Mouse (Mus musculus) gastrocnemius, adult 8-10 months (tissue): ENCODE results near the gene Pknox2. TPM values are rescaled to one million over a fixed set of nuclear protein-coding genes. Genes with fewer than 3 reads are reported as not detected.

ENCODE experiments used
- DNase-seq, 2 experiments: peaks; one replicate each; pipeline ENCODE4 v3.0.0; 2022; ENCODE audit warnings: low spot score in 2 of 2
- total RNA-seq, 4 experiments: library from RNA; stranded (reverse); gene quantifications; 2 replicates each; pipeline ENCODE4 v1.2.4; 2022

The Pknox2 gene
- total RNA-seq, 4 experiments from 2014 or later, result 31.7 to 55.3 (median 36.5) TPM

DNA sequence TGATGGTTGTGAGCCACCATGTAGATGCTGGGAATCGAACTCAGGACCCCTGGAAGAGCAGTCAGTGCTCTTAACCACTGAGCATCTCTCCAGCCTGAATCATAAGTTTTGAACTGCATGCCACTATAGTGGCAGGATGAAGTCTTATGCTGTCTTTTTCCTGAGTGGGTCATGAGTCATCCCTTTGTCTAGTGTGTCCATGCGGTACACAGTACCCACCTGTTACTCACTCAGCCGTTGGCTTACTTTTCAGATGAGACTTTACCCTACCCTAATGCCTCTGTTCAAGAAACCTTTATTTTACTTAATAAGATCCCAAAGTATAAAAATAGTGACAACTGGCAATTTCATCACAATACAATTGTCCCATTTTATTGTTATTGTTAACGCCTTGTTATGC, 95.5 kb downstream of the Pknox2 start:
- DNase-seq, result no peak

GRCm38 (mm10) chr9:37047490-37047889, 99.7 kb downstream of the Pknox2 start:
- peak; percentile 50 to 56 for DNase-seq

GRCm38 (mm10) chr9:37045875-37046274, 101.3 kb downstream of the Pknox2 start:
- no peak for DNase-seq

- DNase-seq, result no peak
These were observed 103.0 kb downstream of the Pknox2 start for GRCm38 (mm10) chr9:37044165-37044564.

GRCm38 (mm10) chr9:37038859-37039258, 108.3 kb downstream of the Pknox2 start:
- no peak for DNase-seq

DNA sequence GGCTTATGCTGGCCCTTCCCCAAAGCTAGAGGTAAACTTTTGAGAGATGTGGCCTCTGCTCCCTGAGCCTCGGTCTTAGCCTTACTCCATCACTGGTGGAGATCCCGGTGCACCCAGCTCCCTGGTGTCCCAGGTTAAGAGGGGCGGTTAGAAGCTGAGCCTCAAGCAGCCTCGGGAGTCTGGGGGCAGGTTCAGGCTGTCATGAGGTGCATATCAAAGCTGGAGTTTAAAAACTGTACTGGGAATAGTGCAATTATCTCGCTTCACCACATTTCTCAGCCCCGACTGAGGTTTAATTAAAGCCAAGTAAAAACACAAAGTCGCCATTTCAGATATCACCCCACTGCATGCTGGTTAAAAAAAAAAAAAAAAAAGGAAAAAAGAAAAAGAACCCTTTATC, 108.8 kb downstream of the Pknox2 start:
- no peak for DNase-seq

DNA sequence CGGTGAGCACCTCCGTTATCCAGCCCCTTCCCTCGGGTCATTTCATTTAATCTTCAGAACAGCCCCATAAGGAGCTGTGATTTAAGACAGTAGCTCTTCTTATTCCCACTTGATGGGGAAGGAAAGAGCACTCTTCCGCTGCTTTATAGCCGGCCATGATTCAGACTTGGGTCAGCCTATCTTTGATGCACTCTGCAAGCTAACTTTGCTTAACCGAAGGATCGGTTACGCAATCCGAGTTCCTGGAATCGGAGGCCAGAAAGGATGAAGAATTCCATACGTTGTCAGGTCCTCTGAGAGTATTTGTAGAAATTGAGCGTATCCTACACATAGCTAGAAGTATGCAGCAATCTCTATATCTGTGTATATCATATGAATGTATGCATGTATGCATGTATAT, 109.8 kb downstream of the Pknox2 start:
- DNase-seq, result no peak

DNA sequence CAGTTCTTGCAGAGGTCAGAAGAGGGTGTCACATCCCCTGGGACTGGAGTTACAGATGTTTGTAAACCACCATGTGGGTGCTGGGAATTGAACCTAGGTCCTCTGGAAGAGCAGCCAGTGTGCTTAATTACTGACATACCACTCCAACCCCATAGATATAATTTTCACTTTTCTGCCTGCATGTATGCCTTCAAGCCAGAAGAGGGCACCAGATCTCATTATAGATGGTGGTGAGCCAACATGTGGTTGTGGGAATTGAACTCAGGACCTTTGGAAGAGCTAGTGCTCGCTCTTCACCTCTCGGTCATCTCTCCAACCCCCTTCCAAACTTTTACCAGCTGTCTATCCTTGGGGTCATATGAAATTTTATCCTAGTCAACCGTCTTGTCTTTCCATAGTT, 112.0 kb downstream of the Pknox2 start:
- no peak for DNase-seq

DNA sequence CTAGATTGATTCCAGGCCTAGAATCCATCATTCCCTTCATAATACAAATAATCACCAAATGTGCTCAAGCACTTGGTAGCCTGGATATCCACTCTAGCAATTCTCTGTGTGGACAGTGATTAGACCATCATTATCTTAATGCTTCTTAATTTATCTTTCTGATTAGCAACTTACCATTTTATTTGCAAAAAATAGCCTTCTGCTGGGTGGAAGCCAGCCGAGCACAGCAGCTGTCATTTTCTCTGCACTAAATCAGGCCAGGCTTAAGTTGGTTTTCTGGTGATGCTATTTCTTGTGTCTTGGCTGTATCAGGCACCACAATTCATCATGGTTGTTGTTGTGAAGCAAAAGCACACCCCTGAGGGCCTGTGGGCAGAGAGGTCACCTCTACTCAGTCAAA, 112.9 kb downstream of the Pknox2 start:
- DNase-seq, result no peak

DNA sequence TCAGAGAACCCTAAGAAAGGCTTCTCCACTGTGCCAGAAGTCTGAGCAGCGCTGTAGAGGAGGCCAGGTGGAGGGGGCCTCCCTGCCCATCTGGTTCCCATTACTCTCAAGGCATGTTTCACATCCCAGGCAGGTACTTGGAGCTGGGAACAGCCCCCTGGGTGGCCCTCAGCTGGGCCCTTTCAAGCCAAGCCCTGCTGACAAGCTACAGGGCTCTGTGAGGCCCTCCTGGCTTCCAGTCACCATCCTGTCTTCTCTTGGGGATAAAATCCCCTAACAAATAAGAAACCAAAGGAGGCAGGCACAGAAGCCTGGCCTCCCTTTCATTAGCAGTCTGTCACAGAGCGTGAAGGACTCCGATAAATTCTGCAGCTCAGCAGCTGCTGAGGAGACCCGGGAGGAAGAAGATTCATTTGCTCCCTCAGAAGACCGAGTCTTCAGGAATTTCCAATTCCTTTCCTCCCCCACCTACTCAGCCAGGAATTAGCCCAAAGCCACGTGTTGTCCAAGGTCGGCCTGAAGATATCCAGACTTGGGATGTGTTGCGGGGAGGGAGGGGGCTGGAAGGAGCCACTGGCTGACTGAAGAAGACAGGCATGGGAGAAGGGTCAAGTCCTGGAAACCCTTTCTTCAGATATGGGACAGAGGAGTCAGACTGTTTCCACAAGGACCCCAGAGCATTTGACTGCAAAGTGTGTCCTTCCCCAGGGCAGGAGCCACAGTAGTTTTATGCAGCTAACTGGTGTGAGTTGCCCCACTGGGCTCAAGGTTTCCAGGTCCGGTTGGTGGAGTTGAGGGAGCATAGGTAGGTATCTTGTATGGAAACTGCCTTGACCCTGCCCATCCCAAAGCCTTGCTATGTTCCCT, 116.6 kb downstream of the Pknox2 start:
- DNase-seq, result no peak

GRCm38 (mm10) chr9:37029811-37030346, 117.3 kb downstream of the Pknox2 start:
- DNase-seq, result no peak

- DNase-seq, result no peak
These were observed 119.2 kb downstream of the Pknox2 start for GRCm38 (mm10) chr9:37027825-37028575.

DNA sequence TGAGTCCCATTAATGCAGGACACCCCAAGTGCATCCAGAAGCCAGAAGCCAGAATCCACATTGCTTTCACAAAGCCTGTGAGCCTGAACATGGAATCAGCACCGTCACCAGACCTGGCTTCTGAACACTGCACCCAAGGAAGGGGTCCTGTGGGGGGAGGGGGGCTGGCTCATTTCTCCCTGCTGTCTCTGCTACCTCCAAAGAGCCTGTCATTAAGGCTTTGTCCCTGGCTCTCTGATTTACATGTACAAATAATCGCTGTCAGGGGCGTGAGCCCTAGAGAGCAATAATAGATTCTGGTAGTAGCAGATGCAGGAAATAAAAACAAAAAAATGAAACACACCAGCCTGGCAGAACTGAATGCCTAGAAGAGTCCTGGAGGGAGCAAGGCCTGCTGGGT, 121.3 kb downstream of the Pknox2 start:
- DNase-seq, result no peak

DNA sequence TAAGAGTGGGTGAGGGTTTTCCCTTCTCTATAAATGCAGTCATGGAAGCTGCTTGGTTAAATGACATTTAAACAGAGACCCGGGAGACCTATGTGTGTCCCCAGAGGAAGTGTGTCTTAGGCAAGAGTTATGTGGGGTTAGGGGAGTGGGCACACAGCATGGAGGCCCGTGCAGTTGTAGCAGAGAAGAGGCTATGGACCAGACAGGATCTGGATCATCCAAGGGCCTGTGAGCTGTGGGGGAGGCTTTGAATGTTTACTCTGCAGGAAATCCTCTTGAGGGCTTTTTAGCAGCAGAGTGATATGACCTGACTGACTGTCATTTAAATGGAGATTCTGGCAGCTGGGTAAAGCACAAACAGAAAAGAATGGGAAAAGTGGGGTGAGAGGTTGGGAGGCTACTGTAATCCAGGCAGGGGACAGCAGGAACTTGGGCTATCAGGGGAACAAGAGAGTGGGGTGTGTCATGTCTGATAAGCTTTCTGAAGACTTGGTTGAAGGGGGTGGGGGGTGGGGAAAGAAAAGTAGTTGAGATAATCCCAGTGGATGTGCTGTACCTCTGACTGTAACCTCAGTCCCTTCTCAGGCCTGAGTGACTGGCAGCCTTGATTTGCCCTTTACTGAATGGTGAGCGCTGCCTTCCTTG, 125.5 kb downstream of the Pknox2 start:
- DNase-seq, result no peak

DNA sequence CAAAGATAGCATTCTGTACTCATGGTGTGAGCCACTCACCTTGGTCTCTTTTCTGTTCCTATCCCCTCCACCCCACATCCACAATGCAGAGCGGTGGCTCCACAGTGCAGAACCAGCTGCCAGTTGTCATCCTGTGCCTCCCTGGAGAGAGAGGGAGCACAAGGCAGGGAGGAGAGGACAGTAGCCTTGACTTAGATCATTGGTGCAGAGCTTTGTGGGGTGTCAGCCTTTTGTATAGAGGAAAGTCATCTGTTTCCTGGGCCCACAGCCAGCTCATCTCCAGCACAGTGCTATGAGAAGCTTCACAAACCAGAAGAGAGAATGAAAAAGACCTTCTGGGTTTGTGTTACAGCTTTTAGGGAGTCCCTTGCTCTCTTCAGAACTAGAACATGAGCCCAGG, 129.1 kb downstream of the Pknox2 start:
- DNase-seq, result no peak

DNA sequence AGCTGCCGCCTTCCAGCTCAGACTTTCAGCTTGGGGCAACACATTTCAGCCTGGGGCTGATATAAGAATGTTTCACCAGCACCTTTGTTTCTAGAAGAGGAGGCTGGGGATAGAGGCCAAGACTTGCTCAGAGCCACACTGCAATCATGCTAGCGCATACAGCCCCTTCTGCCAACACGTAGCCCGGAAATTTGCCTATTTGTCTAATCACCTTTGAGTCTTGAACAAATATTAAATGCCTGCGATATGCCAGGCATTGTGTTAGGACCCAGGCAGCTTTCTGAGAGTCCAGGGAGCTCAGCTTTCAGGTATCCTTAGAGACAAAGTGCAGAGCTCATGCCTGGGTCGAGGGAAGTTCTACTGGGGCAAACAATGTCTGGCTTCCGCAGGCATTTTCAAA, 130.0 kb downstream of the Pknox2 start:
- no peak for DNase-seq

- DNase-seq, result no peak
These were observed 131.0 kb downstream of the Pknox2 start for GRCm38 (mm10) chr9:37016165-37016564.

DNA sequence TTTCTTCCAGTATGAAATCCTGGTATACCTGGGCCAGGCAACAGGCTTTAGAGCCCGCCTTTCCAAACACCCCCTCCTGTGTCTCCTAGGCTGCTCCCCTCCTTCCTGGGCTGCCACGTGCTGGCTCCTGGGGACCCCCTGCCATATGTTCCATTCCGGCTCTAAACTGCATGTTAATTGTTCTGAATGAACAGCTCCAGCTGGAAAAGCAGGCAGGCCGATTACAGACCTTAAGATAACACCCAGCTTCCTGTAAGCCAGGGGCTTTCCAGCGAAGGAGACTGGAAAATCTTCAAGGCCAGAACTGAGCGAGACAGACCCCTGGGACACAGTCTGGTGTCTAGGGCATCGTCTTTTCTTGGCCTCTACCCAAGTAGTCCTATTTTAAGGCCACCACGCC, 133.6 kb downstream of the Pknox2 start:
- DNase-seq, result no peak

DNA sequence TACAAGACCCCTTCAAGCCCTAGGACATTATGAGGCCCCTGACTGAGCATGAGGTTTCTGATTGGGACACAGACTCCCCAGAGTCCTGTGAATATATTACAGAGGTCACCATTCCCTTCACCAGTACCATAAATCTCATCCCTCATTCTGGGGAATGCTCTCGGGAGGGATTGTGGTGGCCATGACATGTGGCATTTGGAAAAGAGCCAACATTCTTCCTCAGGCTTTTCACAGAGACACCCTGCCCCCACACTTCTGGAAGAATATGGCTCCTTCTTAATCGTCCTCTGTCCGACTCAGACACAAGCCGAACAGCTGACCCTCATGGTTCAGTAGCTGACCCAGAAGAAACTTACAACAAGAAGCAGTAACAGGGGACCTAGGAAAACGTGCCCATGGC, 139.1 kb downstream of the Pknox2 start:
- DNase-seq, result no peak

GRCm38 (mm10) chr9:37004676-37005075, 142.5 kb downstream of the Pknox2 start:
- no peak for DNase-seq

GRCm38 (mm10) chr9:37001935-37002535, 145.2 kb downstream of the Pknox2 start:
- DNase-seq, result no peak

DNA sequence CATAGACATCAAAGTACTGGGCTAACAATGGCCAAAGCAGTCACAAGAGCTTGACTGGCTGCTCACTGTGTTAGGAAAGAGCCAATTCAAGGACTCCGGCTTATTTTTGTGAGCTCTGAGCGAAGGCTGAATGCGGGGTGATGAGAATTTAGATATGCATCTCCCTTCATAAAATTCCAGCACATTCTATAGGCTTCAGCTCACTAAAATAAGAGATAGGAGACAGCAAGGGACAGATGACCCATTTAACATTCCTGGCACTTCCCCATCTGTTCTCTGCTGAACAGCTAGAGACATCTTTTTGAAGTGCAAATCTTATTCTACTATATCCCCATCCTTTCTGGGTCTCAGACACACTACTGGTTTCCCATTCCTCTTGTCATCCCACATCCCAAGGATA, 147.8 kb downstream of the Pknox2 start:
- DNase-seq, result no peak
